Mouse (Mus musculus) lung, embryonic 14.5 days (tissue): ENCODE measurements around the gene Stk36. TPM values are rescaled to one million over a fixed set of nuclear protein-coding genes. Genes with fewer than 3 reads are reported as not detected.

Experiments
- ATAC-seq: fragments of 200-750 bp; cut with Nextera tagmentation; 2 replicates; pipeline ENCODE4 v1.8.0; 2017; ENCODE audit warnings: mild to moderate bottlenecking, moderate TSS enrichment, moderate library complexity; ENCODE audit not compliant: insufficient read depth
- DNase-seq: peaks from one replicate; pipeline ENCODE4 v3.0.0-alpha.2; 2015
- H3K27ac ChIP-seq: fragments of 300-500 bp; sonication (generic); 2 replicates; pipeline ENCODE4 v1.5.1; 2014; ENCODE audit warnings: low read depth, mild to moderate bottlenecking, moderate library complexity
- H3K27me3 ChIP-seq: fragments of 300-500 bp; sonication (generic); 2 replicates; pipeline ENCODE4 v1.6.1; 2014; ENCODE audit warnings: low read length, control low read depth; ENCODE audit not compliant: insufficient read depth
- H3K36me3 ChIP-seq: fragments of 300-500 bp; sonication (generic); 2 replicates; pipeline ENCODE4 v1.6.1; 2014; ENCODE audit warnings: control low read depth; ENCODE audit not compliant: insufficient read depth
- H3K4me1 ChIP-seq: fragments of 300-500 bp; sonication (generic); 2 replicates; pipeline ENCODE4 v1.6.1; 2014; ENCODE audit warnings: antibody characterized with exemption, control low read depth; ENCODE audit not compliant: insufficient read depth
- H3K4me2 ChIP-seq: fragments of 300-500 bp; sonication (generic); 2 replicates; pipeline ENCODE4 v1.6.1; 2014; ENCODE audit warnings: mild to moderate bottlenecking
- H3K4me3 ChIP-seq: fragments of 300-500 bp; sonication (generic); 2 replicates; pipeline ENCODE4 v1.5.1; 2014; ENCODE audit warnings: low read depth, low read length
- H3K9ac ChIP-seq: fragments of 300-500 bp; sonication (generic); 2 replicates; pipeline ENCODE4 v1.6.1; 2014
- H3K9me3 ChIP-seq: fragments of 300-500 bp; sonication (generic); 2 replicates; pipeline ENCODE4 v1.6.1; 2016; ENCODE audit warnings: low read depth, low read length, control low read depth
- CTCF ChIP-seq: IDR thresholded peaks from 2 replicates; pipeline ENCODE4 v1.5.1; 2016; ENCODE audit warnings: antibody characterized with exemption, low read depth
- WGBS: fragments of 180-500 bp; shearing (Covaris S2); extraction: QIAGEN DNeasy Blood & Tissue Kit; methylation state at CpG from one replicate; pipeline ENCODE4 v1.1.7; 2014; 5-methylcytosine and 5-hydroxymethylcytosine counted together
- microRNA-seq: library from miRNA; unstranded; fragments of <30 nt; microRNA quantifications from one replicate; pipeline ENCODE4, GENCODE M21; 2016; ENCODE audit warnings: borderline number of aligned reads
- polyA plus RNA-seq: library from polyadenylated mRNA; unstranded; fragments of >200 nt; fragmentation: Nextera tagmentation; extraction: Ambion mirVana; gene quantifications from 2 replicates; pipeline ENCODE4 v1.2.1, GENCODE M21; 2014

Stk36 gene
- polyA plus RNA-seq, 1 experiment from 2014 or later = 5.8 TPM

DNA sequence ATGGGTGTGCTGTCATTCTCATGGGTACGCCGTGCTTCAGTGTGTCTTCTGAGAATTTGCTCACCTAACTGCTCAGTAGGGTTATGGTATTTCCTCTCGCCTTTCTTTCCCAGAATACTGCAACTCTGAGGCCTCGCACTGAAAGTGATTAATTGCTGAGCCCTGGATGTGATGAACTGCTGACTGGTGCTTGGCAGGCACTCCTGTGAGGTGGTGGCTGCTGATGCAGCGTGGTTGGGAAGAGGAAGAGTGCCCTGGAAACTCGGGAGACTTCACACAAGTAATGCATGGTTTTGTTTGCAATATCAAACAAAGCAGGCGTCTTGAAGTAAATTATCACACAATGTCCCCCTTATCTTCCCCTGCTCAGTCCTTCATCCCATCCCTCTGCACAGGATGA lies 71.5 kb downstream of the Stk36 start:
- no peak for ATAC-seq
- WGBS = 65% methylated on average over 7 of the region's 7 CpGs
- no peaks in the 10 kb centered on the region for H3K4me1 ChIP-seq

GRCm38 (mm10) chr1:74676863-74677262 lies 75.6 kb downstream of the Stk36 start:
- Histone ChIP-seq H3K4me2 (no peak overlapping the region), H3K4me1 (no peaks in the 10 kb centered on the region), H3K9me3 (no peaks in the 10 kb centered on the region), H3K27ac (no peak overlapping the region), H3K9ac (no peak overlapping the region), H3K27me3 (no peaks in the 10 kb centered on the region), H3K36me3 (peaks cover 63% of the 10 kb centered on the region), H3K4me3 (no peak overlapping the region)
- WGBS = 93% methylated on average over 3 of the region's 3 CpGs
- DNase-seq (no peak), ATAC-seq (no peak)
- no peak for TF ChIP-seq CTCF

More for the DNA sequence above, 71.5 kb downstream of the Stk36 start:
- Histone ChIP-seq H3K27ac (no peak overlapping the region), H3K9ac (no peak overlapping the region), H3K4me3 (no peak overlapping the region), H3K4me2 (no peak overlapping the region), H3K9me3 (no peaks in the 10 kb centered on the region), H3K36me3 (peaks cover 38% of the 10 kb centered on the region), H3K27me3 (no peaks in the 10 kb centered on the region)
- TF ChIP-seq CTCF = no peak
- no peak for DNase-seq

GRCm38 (mm10) chr1:74677843-74678242 lies 76.6 kb downstream of the Stk36 start:
- 93% methylated on average over 1 of the region's 1 CpGs for WGBS
- DNase-seq (no peak), ATAC-seq (no peak)
- H3K36me3 ChIP-seq = peaks cover 60% of the 10 kb centered on the region
- H3K9me3 ChIP-seq = no peaks in the 10 kb centered on the region
- H3K4me1 ChIP-seq = no peaks in the 10 kb centered on the region
- no peaks in the 10 kb centered on the region for H3K27me3 ChIP-seq
- H3K9ac ChIP-seq = no peak overlapping the region
- H3K4me3 ChIP-seq = no peak overlapping the region
- H3K27ac ChIP-seq = no peak overlapping the region
- H3K4me2 ChIP-seq = no peak overlapping the region
- TF ChIP-seq CTCF = no peak

Small RNAs within 50 kb of the gene (microRNA-seq; reads per million reads assigned to microRNA genes)
- not detected for gene Gm25035

Other genes starting within 250 kb of the Stk36 start
- 0.62 and 0.63 TPM in 2 replicates for gene Catip, start 239.3 kb upstream of the Stk36 start, polyA plus RNA-seq
- gene Slc11a1, start 226.2 kb upstream of the Stk36 start, polyA plus RNA-seq = 3.1 and 3.5 TPM in 2 replicates
- 99.4 and 102 TPM in 2 replicates for gene Ctdsp1, start 209.9 kb upstream of the Stk36 start, polyA plus RNA-seq
- 0.42 and 0.43 TPM in 2 replicates for gene Vil1, start 192.1 kb upstream of the Stk36 start, polyA plus RNA-seq
- 85.4 and 87.6 TPM in 2 replicates for gene Cnot9, start 95.4 kb upstream of the Stk36 start, polyA plus RNA-seq
- 0.45 and 0.68 TPM in 2 replicates for gene Plcd4, start 58.6 kb upstream of the Stk36 start, polyA plus RNA-seq
- gene Usp37, start 57.2 kb upstream of the Stk36 start, polyA plus RNA-seq = 40.4 and 41.2 TPM in 2 replicates
- 9.9 and 11.6 TPM in 2 replicates for gene Zfp142, start 13.2 kb upstream of the Stk36 start, polyA plus RNA-seq
- gene Bcs1l, start 13.2 kb upstream of the Stk36 start, polyA plus RNA-seq = 17.8 and 21.3 TPM in 2 replicates
- 5.3 and 7.5 TPM in 2 replicates for gene Rnf25, start within 50 bp of the Stk36 start, polyA plus RNA-seq
- 32.6 and 37.9 TPM in 2 replicates for gene Ttll4, start 60.3 kb downstream of the Stk36 start, polyA plus RNA-seq
- 1.9 and 2.2 TPM in 2 replicates for gene Cyp27a1, start 112.1 kb downstream of the Stk36 start, polyA plus RNA-seq
- 0.12 and 0.29 TPM in 2 replicates for gene Prkag3, start 147.8 kb downstream of the Stk36 start, polyA plus RNA-seq
- 0.53 and 0.57 TPM in 2 replicates for gene Wnt6, start 170.4 kb downstream of the Stk36 start, polyA plus RNA-seq
- gene Wnt10a, start 190.1 kb downstream of the Stk36 start, polyA plus RNA-seq = not detected in 2 replicates